Mouse (Mus musculus) midbrain, postnatal 0 days (tissue): Measurements from ENCODE around the gene Mroh8. TPM values are rescaled to one million over a fixed set of nuclear protein-coding genes. Genes with fewer than 3 reads are reported as not detected.
"Not testable (repeated sequence)": the region's sequence is repeated elsewhere in the genome, so short reads cannot be mapped to it uniquely, and the experiment has no call there.

Experiments
- ATAC-seq: fragments of 200-750 bp; cut with Nextera tagmentation; 2 replicates; pipeline ENCODE4 v1.8.0; 2017; ENCODE audit warnings: moderate number of reproducible peaks, mild to moderate bottlenecking, moderate TSS enrichment, moderate library complexity; ENCODE audit not compliant: low FRiP score
- DNase-seq: peaks from one replicate; pipeline ENCODE4 v3.0.0-alpha.2; 2015; ENCODE audit warnings: low spot score
- H3K27ac ChIP-seq: fragments of 300-500 bp; sonication (generic); 2 replicates; pipeline ENCODE4 v1.5.1; 2014; ENCODE audit warnings: low read depth, mild to moderate bottlenecking, low read length, mixed read lengths
- H3K27me3 ChIP-seq: fragments of 300-500 bp; sonication (generic); 2 replicates; pipeline ENCODE4 v1.6.1; 2014; ENCODE audit warnings: low read length, control low read depth, mixed read lengths; ENCODE audit not compliant: insufficient read depth
- H3K36me3 ChIP-seq: fragments of 300-500 bp; sonication (generic); 2 replicates; pipeline ENCODE4 v1.6.1; 2014; ENCODE audit warnings: low read length, control low read depth, mixed read lengths; ENCODE audit not compliant: insufficient read depth
- H3K4me1 ChIP-seq: fragments of 300-500 bp; sonication (generic); 2 replicates; pipeline ENCODE4 v1.6.1; 2014; ENCODE audit warnings: mild to moderate bottlenecking, control low read depth, antibody characterized with exemption, low read length, mixed read lengths; ENCODE audit not compliant: insufficient read depth
- H3K4me2 ChIP-seq: fragments of 300-500 bp; sonication (generic); 2 replicates; pipeline ENCODE4 v1.6.1; 2014; ENCODE audit warnings: low read depth, mild to moderate bottlenecking, low read length, mixed read lengths; ENCODE audit not compliant: poor library complexity, severe bottlenecking
- H3K4me3 ChIP-seq: fragments of 300-500 bp; sonication (generic); 2 replicates; pipeline ENCODE4 v1.5.1; 2014; ENCODE audit warnings: low read depth, mild to moderate bottlenecking, low read length, moderate library complexity
- H3K9ac ChIP-seq: fragments of 300-500 bp; sonication (generic); replicated peaks from 2 replicates; pipeline ENCODE4 v1.6.1; 2014; ENCODE audit warnings: mild to moderate bottlenecking, low read length, moderate library complexity, mixed read lengths; ENCODE audit not compliant: poor library complexity, severe bottlenecking
- H3K9me3 ChIP-seq: fragments of 300-500 bp; sonication (generic); 2 replicates; pipeline ENCODE4 v1.6.1; 2016; ENCODE audit warnings: low read length, control low read depth
- CTCF ChIP-seq: IDR thresholded peaks from 2 replicates; pipeline ENCODE4 v1.5.1; 2016; ENCODE audit warnings: antibody characterized with exemption, mild to moderate bottlenecking
- WGBS: fragments of 180-500 bp; shearing (Covaris S2); extraction: QIAGEN DNeasy Blood & Tissue Kit; methylation state at CpG from one replicate; pipeline ENCODE4 v1.1.7; 2014; 5-methylcytosine and 5-hydroxymethylcytosine counted together
- polyA plus RNA-seq: library from polyadenylated mRNA; unstranded; fragments of >200 nt; fragmentation: Nextera tagmentation; extraction: Ambion mirVana; gene quantifications from 2 replicates; pipeline ENCODE4 v1.2.1, GENCODE M21; 2015
- total RNA-seq: library from RNA; depleted of rRNA; stranded (reverse); fragments of >200 nt; gene quantifications from 2 replicates; pipeline ENCODE4 v1.2.3, GENCODE M21; 2014; rRNA removed

Gene Mroh8
- total and polyA plus RNA-seq, 2 experiments from 2014 or later = 0.47 to 0.66 TPM

DNA sequence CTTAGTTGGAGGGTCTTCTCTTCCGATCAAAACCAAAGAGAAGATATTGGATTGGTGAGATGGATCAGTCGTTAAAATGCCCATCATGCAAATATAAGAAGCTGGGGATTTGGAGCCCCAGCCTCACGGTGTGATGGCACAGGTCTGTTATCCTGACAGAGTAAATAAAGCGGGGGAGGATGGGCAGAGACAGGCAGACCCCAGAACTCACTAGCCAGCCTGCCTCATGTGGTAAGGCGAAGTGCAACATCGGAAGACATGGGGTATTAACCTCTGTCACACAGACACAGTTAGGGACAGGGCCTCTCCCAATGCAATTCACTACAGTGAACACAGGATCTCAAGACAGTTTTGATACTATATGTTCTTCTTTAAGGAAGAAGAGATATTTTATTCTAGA is 108.7 kb downstream of the Mroh8 start:
- H3K27me3 ChIP-seq = no peaks in the 10 kb centered on the region

DNA sequence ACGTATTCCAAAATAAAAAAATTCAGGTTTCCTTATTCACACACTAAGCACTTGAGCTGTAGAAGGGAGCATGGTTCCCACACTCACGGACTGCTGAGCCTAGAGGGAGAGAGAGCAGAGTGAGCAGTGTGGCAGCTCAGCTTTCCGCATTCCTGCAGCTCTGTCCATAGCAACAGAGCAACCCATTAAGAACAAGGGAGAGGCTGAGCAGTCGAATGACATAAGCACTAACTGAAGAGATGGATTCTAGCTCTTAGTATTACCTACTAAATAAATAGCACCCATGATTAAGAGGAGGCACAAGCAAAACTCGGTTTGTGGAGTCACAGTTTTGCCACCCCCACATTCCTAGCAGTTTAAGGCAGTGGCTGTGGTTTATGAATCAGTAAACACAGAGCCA is 109.2 kb downstream of the Mroh8 start:
- H3K4me3 ChIP-seq = no peak overlapping the region
- H3K27me3 ChIP-seq = no peaks in the 10 kb centered on the region
- no peaks in the 10 kb centered on the region for H3K9me3 ChIP-seq
- peak; percentile 75; the same call in 1 of the 2 replicates for ATAC-seq
- H3K9ac ChIP-seq = no peak overlapping the region
- 9% methylated on average over 5 of the region's 5 CpGs for WGBS
- no peaks in the 10 kb centered on the region for H3K4me1 ChIP-seq
- no peak overlapping the region for H3K4me2 ChIP-seq
- H3K36me3 ChIP-seq = peaks cover 6% of the 10 kb centered on the region; the same call in 1 of the 2 replicates
- TF ChIP-seq CTCF = no peak
- H3K27ac ChIP-seq = peak overlapping the region; percentile 57
- peak; percentile 62 for DNase-seq

More for the DNA sequence above, 108.7 kb downstream of the Mroh8 start:
- H3K9me3 ChIP-seq = no peaks in the 10 kb centered on the region
- no peak overlapping the region for H3K9ac ChIP-seq
- DNase-seq (no peak), ATAC-seq (no peak)
- peaks cover 6% of the 10 kb centered on the region; the same call in 1 of the 2 replicates for H3K36me3 ChIP-seq
- no peak overlapping the region for H3K4me3 ChIP-seq
- peak overlapping the region; percentile 57; the same call in 1 of the 2 replicates for H3K27ac ChIP-seq
- no peaks in the 10 kb centered on the region for H3K4me1 ChIP-seq
- no peak for TF ChIP-seq CTCF
- H3K4me2 ChIP-seq = no peak overlapping the region
- WGBS = 23% methylated on average over 6 of the region's 6 CpGs

DNA sequence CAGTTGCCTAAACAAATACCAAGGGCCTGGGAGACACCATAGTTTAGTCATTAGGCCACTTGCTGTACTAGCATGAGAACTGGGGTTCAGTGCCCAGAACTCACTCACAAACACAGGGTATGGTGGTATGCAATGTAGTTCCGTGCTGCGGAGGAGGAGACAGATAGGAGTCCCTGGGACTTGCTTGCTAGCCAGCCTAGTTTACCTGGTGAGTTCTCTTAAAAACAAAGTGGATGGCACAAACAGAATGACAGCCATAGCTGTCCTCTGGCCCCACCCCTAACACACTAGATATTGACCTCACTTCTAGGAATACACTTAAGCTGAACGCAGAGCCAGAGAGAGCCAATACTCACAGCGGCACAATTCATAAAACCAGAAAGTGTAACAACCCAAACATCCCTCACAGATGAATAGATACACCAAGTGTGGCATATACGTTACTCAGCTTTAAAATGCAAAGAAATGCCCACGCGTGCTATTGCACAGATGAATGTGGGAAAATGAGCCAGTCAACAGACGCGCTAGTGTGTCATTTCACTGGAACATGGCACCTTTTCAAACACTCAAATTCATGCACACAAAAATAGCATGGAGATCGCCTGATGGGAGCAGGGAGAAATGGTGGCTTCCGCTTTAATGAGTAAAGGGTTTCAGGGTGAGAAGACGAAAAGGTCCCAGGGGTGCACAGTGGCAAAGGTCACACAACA is 112.8 kb downstream of the Mroh8 start:
- peaks cover 2% of the 10 kb centered on the region; the same call in 1 of the 2 replicates for H3K36me3 ChIP-seq

DNA sequence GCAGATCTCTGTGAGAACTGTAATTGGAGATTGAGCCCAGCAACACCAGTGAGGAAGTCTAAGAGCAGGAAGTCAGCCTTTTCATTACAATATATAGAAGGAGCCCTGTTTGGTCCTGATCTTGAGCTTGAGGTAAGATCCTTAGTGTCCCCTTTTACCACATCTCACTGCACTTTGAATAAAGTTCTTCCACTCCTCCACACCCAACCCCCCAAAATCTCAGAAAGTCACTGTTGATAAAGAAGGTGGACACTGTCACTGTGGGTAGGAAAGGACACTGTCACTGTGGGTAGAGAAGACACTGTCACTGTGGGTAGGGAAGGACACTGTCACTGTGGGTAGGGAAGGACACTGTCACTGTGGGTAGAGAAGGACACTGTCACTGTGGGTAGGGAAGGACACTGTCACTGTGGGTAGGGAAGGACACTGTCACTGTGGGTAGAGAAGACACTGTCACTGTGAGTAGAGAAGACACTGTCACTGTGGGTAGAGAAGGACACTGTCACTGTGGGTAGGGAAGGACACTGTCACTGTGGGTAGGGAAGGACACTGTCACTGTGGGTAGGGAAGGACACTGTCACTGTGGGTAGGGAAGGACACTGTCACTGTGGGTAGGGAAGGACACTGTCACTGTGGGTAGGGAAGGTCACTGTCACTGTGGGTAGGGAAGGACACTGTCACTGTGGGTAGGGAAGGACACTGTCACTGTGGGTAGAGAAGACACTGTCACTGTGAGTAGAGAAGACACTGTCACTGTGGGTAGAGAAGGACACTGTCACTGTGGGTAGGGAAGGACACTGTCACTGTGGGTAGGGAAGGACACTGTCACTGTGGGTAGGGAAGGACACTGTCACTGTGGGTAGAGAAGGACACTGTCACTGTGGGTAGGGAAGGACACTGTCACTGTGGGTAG is 113.8 kb downstream of the Mroh8 start:
- H3K36me3 ChIP-seq, DNase-seq: not testable (repeated sequence)

More for the DNA sequence above, 112.8 kb downstream of the Mroh8 start:
- Histone ChIP-seq H3K27me3 (no peaks in the 10 kb centered on the region), H3K4me1 (no peaks in the 10 kb centered on the region), H3K27ac (no peak overlapping the region), H3K9me3 (no peaks in the 10 kb centered on the region), H3K4me3 (no peak overlapping the region), H3K4me2 (no peak overlapping the region), H3K9ac (no peak overlapping the region)
- no peak for TF ChIP-seq CTCF
- DNase-seq (no peak), ATAC-seq (no peak)
- WGBS = 95% methylated on average over 12 of the region's 12 CpGs

DNA sequence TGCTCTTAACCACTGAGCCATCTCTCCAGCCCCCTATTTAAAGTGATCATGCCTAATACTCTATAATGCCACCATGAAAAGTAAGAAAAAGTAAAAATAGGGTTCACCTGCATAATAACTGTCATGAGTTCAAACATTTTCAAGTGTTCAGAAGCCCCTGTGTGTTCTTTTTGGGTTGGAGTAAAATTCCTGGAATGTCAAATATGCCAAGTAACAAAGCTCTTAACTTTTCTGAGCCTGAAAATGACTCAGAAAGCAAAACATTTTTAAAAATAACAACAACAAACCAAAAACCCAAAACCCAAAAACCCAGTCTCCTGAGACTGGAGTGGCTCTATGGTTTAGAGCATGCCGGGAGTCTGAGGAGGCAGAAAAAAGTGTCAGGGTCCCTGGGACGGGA is 115.2 kb downstream of the Mroh8 start:
- peaks cover 2% of the 10 kb centered on the region for H3K36me3 ChIP-seq
- no peak overlapping the region for H3K9ac ChIP-seq
- WGBS = 95% methylated on average over 2 of the region's 2 CpGs
- no peak overlapping the region for H3K4me3 ChIP-seq
- H3K4me2 ChIP-seq = no peak overlapping the region
- no peak for TF ChIP-seq CTCF
- H3K4me1 ChIP-seq = no peaks in the 10 kb centered on the region
- no peak for DNase-seq
- no peaks in the 10 kb centered on the region for H3K27me3 ChIP-seq
- ATAC-seq = no peak
- H3K27ac ChIP-seq = no peak overlapping the region
- H3K9me3 ChIP-seq = no peaks in the 10 kb centered on the region

More for the DNA sequence above, 113.8 kb downstream of the Mroh8 start:
- not testable (repeated sequence) for ATAC-seq, H3K27me3 ChIP-seq, H3K9me3 ChIP-seq, H3K4me2 ChIP-seq, H3K27ac ChIP-seq, H3K9ac ChIP-seq, H3K4me3 ChIP-seq, H3K4me1 ChIP-seq

Other genes starting within 250 kb of the Mroh8 start
- 122 and 132 TPM in 2 replicates for gene Soga1, start 200.3 kb downstream of the Mroh8 start, total RNA-seq
- 2.8 and 3.9 TPM in 2 replicates for gene Soga1, start 200.3 kb downstream of the Mroh8 start, polyA plus RNA-seq
- not detected in 2 replicates for gene Tldc2, start 192.5 kb downstream of the Mroh8 start, total RNA-seq
- gene Tldc2, start 192.5 kb downstream of the Mroh8 start, polyA plus RNA-seq = not detected in 2 replicates
- 13.0 and 14.1 TPM in 2 replicates for gene Samhd1, start 144.3 kb downstream of the Mroh8 start, total RNA-seq
- gene Samhd1, start 144.3 kb downstream of the Mroh8 start, polyA plus RNA-seq = 8.7 and 9.9 TPM in 2 replicates
- 6.7 and 8.0 TPM in 2 replicates for gene Rbl1, start 75.0 kb downstream of the Mroh8 start, total RNA-seq
- 3.1 and 3.8 TPM in 2 replicates for gene Rbl1, start 75.0 kb downstream of the Mroh8 start, polyA plus RNA-seq
- 233 and 242 TPM in 2 replicates for gene Rpn2, start 532 bp downstream of the Mroh8 start, total RNA-seq
- gene Rpn2, start 532 bp downstream of the Mroh8 start, polyA plus RNA-seq = 193 and 204 TPM in 2 replicates
- gene Ghrh, start 68.0 kb upstream of the Mroh8 start, total RNA-seq = 1.3 and 3.0 TPM in 2 replicates
- 5.0 and 7.6 TPM in 2 replicates for gene Ghrh, start 68.0 kb upstream of the Mroh8 start, polyA plus RNA-seq
- gene Manbal, start 88.0 kb upstream of the Mroh8 start, total RNA-seq = 70.8 and 70.9 TPM in 2 replicates
- gene Manbal, start 88.0 kb upstream of the Mroh8 start, polyA plus RNA-seq = 129 and 132 TPM in 2 replicates
- 129 and 137 TPM in 2 replicates for gene Src, start 138.9 kb upstream of the Mroh8 start, total RNA-seq
- 26.1 and 26.6 TPM in 2 replicates for gene Src, start 138.9 kb upstream of the Mroh8 start, polyA plus RNA-seq